Mouse (Mus musculus) naive thymus-derived CD4-positive, alpha-beta T cell, adult 2 months (primary cell): ENCODE results near the gene Folr1.

Experiments
- DNase-seq: peaks from one replicate; pipeline ENCODE4 v3.0.0-alpha.2; 2011; ENCODE audit warnings: low read depth

The Folr1 gene

GRCm38 (mm10) chr7:101870629-101871028, at the start of gene Folr1:
Folr1 (minus strand) TSS chr7:101870788.
- DNase-seq = no peak

DNA sequence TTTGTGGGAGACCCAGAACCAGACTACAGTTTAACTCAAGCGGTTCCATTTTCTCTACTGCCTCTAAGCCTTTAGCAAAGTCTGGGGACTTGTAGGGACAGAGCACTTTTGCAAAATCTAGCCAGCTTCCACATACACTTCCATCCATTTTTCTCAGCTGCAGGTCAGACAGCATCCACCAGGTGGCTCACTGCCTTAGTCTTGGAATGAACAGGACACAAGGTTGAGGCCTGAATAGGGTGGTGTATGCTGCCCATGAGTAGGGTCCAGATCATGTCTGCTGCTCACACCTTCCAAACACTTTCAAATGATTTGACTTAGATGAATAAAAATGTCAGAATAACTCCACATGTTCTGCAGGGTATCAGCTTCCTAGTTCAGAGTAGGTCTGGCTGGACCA, 47.5 kb upstream of the Folr1 start:
- peak; percentile 76 for DNase-seq

DNA sequence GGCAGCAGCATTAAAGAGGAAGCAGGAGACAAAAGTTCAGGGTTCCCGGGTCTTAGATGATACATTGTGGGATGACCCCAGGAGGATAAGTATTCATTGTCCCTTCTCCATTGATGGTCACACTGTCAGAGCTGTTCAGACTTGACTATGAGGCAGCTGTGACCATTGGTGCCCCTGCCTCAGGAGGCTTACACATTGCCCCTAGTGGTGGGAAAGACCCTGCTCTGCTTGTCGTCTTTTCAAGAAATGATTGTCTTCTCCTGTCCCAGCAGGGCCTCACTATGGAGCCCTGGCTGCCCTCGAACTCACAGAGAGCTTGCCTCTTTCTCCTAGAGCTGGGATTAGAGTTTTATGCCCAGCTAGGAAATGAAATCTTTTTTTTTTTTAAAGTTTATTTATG, 41.4 kb upstream of the Folr1 start:
- no peak for DNase-seq

- no peak for DNase-seq
Observed at GRCm38 (mm10) chr7:101910138-101910537, 39.5 kb upstream of the Folr1 start.

- DNase-seq = no peak
Observed at GRCm38 (mm10) chr7:101908367-101908766, 37.8 kb upstream of the Folr1 start.

DNA sequence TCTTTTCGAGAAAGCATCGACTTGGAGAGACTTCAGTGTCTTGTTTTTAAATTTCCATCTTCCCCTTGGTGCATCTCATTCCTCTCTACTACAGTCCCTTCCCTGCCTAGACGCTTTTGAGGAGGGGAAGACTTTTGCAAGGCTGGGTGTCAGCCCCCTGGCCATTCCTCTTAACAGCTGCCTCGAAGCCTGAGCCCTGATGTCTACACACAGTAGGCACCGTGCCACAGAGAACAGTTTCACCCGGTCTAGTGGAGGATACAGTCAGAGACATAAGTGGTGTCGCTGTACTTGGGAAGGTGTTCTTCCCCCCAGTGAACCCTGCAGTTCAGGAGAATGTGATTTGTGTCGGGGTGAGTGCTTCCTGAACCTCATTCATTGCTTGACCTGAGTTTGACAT, 36.1 kb upstream of the Folr1 start:
- no peak for DNase-seq

DNA sequence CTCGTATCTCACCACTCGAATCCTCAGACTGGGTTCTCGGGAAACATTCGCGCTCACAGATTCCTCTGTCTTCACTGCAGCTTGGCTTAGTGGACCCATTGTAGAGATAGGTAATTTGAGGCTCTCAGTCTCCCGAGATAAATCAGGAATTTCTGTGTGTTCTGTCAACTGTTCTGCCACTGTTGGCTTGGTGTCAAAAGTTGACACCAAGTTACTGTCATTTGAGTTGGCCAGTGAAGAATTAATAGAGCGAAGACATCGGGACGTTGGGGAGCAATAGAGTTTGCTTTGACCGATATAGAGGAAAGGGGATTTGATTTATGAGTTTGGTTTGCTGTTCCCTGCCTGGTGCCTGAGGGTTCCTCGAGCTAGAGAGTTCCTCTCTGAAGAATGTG, 35.7 kb upstream of the Folr1 start, which contains the start of gene Tomt:
TSS of gene Tomt (minus strand) at position 73 of the 395 bp plus-strand sequence.
- no peak for DNase-seq

GRCm38 (mm10) chr7:101905561-101906286, 35.1 kb upstream of the Folr1 start, which contains the start of gene Lamtor1:
Lamtor1 (plus strand) TSS chr7:101905904.
- DNase-seq = peak; percentile 96

DNA sequence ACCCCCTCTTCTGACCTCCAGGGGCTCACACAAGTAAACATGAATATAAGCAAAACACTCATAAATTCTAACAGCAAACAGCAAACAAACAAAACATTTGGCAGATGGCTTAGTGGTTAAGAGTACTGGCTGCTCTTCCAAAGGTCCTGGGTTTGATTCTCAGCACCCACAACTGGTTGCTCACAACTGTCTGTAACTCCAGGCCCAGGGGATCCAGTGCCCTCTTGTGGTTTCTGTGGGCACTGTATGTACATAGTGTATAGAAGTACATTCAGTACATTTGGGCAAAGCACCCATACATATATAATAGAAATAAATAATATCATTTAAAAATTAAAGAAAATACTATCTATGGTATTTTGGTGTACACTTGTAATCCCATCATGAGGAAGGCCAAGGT, 32.3 kb upstream of the Folr1 start:
- DNase-seq = no peak

GRCm38 (mm10) chr7:101901969-101902368, 31.4 kb upstream of the Folr1 start:
- no peak for DNase-seq

GRCm38 (mm10) chr7:101900331-101901097, 29.9 kb upstream of the Folr1 start:
- no peak for DNase-seq

DNA sequence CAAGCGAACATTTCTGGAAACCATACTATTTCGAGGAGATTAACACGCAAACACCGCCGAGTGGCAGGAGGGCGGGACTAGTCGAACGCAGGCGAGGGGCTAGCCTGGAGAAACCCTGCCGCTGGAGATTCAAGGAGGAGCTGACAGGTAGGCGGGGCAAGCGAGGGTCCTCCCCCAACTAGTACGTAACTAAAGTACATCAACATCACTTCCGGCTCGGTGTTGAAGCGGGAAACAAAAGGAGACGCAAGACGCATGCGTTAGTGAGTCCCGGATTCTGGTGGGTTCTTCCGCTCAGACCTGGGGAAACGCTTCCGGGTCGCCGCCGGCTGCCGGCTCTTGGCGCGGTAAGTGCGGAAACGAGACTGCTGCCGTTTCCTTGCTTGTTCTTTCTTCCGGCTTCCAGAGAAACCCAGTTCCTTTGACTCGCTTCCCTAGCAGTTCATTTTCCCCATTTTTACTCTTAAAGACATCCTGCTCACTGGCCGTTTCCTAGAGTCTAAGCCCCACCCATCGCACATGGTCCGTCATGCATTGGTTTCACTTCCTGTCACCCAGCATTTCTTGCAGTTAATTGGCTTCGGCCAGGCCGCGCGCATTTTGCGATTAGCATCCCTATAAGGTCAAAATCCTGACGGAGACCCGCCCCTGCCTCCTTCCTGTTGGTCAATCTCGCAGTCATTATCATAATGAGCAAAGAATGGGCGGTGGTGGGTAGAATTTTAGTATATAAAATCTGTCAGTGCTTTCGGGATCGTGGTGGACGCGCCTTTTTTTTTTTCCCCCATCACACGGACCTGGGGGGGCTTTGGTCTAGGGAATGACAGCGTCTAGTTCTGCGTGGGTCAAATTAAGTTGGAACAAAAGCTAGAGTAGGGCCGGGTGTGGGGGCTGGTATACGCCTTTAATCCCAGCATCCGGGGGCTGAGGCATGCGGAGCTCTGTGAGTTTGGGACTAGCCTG, 25.8 kb upstream of the Folr1 start:
- peak; percentile 98 for DNase-seq

- no peak for DNase-seq
Observed at GRCm38 (mm10) chr7:101895695-101896094, 25.1 kb upstream of the Folr1 start.

GRCm38 (mm10) chr7:101888460-101888859, 17.9 kb upstream of the Folr1 start:
- no peak for DNase-seq

DNA sequence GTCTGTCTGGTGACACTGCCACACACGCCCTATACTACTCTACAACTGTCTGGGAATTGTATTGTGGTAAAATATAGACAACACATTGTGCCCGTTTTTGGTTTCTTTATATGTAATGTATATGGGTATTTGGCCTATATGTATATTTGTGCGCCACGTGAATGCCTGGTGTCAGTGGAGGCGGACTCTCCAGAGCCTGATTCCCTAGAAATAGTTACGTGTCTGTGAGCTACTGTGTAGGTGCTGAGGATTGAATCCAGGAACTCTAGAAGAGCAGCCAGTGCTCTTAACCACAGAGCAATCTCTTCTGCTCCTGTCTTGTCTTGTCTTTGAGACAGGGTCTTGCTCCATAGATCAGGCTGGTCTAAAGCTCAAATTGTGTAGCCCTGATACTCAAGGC, 15.7 kb upstream of the Folr1 start:
- no peak for DNase-seq

GRCm38 (mm10) chr7:101884160-101884559, 13.6 kb upstream of the Folr1 start:
- DNase-seq = no peak

DNA sequence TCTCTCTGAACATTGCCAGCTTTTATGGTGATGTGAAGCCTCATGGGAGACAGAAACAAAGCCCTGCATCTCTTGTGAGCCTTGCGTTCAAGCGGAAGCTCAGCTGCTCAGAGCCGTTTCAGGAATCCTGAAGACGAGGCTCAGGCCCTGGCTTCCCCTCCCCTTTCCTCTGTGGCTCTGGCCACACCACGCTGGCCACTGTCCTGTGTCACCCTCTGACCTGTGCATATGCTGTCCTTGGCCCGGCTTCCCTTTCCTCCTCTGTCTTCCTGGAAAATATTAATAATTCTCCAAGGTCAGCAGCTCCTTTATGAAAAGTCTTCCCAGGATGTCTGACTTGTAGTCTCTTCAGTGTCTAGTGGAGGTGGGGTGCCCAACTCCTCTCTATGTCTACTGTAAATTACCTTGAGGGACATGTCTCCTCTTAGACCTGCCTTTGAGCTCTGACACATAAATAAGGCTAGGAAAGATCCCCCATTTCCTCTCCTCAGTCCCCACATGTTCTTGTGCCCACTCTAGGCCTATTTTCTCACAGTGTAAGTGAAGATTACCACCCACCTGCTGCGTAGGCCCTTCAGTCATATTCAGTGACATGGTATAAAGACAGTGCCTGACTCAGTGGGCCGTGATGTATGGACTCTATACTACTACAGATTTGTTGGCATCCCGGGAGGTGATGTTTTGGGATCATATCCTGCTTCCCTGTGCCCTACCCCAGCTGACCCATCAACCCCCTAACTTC, 12.0 kb upstream of the Folr1 start:
- no peak for DNase-seq

DNA sequence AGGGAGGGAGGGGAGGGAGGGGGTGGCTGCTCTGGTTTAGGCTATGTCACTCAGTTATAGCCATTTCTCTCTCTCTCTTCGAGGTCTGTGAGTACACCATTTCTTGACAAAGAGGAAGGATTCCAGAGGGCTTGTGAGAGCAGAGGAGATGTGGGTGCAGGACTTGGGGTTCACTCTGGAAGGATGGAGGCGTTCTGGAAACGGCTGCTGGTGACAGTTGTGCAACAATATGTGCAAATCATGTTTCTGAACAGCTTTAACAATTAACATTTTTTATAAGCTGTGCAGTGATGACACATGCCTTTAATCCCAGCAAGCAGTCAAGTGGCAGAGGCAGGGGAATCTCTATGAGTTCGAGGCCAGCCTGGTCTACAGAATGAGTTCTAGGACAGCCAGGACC, 10.3 kb upstream of the Folr1 start:
- DNase-seq = no peak

DNA sequence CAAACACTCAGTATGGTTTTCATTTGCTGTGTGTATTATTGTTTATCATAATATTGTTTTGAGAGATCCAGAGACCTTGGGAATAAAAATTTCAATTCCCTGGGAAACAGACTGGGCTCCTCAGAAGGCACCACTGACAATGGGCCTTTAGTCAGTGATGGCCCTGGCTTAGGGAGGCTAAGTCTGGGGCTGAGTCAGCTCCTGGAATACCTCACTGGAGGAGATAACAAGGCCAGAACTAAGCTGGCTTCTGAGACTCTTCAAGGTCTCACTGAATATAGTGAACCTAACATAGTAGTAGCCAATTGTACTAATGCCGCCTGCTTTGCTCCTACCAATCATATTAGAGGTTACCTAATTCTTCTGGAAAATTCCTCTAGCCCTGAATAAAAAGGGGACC, 5.4 kb upstream of the Folr1 start:
- no peak for DNase-seq

DNA sequence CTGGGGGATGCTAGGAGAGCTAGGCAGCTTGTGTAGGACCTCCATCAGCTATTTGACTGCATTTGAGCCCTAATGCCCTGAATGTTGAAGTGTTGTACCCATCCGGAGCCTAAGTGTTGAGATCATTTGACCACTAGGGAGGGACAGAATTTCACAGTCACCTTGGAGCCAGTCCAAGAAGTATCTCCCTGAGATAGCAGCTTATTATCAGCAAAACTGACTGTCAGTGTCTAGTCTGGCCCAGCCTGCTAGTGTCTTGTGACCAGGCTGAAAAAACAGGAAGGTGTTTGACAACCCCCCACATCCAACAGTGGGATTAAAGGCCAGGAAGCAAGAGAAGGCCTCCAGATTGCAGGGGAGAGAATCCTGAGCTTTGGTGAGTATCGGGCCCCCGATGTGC, 708 bp upstream of the Folr1 start:
- DNase-seq = no peak

DNA sequence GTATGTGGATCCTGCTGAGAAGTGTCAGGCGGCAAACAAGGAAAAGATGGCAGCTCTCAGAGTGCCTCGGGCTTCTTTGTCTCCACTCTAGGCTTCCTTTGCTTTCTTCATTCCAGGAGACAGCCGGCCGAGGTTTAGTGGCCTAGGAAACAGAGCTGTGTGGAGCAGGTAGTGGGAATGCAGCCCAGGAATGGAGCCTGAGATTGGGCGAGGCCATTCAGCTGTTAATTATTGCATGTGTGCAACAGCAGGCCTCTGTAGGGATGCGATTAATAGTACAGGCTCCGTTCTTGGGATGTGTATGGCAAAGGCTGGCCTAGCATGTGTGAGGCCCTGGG, 1.5 kb downstream of the Folr1 start:
- no peak for DNase-seq
